Mouse (Mus musculus): ENCODE measurements around the gene Pla2g6.

- TF ChIP-seq CTCF (conservative IDR thresholded peaks at IDR 0.05; ENCODE audit: insufficient read depth, insufficient read length, low read depth, low read length) = no peak
- TF ChIP-seq POLR2A (IDR thresholded peaks at IDR 0.05; ENCODE audit: low read depth, low read length) = no peak
Observed at GRCm38 (mm10) chr15:79361023-79361422, 32.8 kb upstream of the Pla2g6 start.
